Mouse (Mus musculus): ENCODE data around the gene Jazf1. TPM values are rescaled to one million over a fixed set of nuclear protein-coding genes. Genes with fewer than 3 reads are reported as not detected.
A peak's percentile ranks its signal among the peaks of the same experiment; 100 is the strongest.

Gene Jazf1
- polyA plus RNA-seq, 1 experiment from 2014 or later, result 3.2 TPM

GRCm38 (mm10) chr6:52987391-52987790, 81.0 kb downstream of the Jazf1 start:
- TF ChIP-seq CTCF (IDR thresholded peaks at IDR 0.05; ENCODE audit: low read depth), result peak; percentile 81
- no peak overlapping the region for H3K4me3 ChIP-seq (replicated peaks; ENCODE audit: low read depth, low read length)
- H3K4me1 ChIP-seq (replicated peaks; ENCODE audit: insufficient read depth, low read length), result no peaks in the 10 kb centered on the region
- no peak overlapping the region for H3K4me2 ChIP-seq (ENCODE audit: low read length)
- ATAC-seq (replicated peaks; ENCODE audit: low FRiP score, low read depth) (no peak), DNase-seq (ENCODE audit: low spot score) (peak; percentile 79)
- H3K27ac ChIP-seq, result no peak overlapping the region
- WGBS, result 55% methylated on average over 4 of the region's 4 CpGs
- no peaks in the 10 kb centered on the region for H3K27me3 ChIP-seq (ENCODE audit: insufficient read depth, low read length)
- H3K9me3 ChIP-seq (replicated peaks; ENCODE audit: low read length), result no peaks in the 10 kb centered on the region
- H3K9ac ChIP-seq (ENCODE audit: low read depth, low read length), result no peak overlapping the region
- H3K36me3 ChIP-seq (ENCODE audit: insufficient read depth, low read length), result no peaks in the 10 kb centered on the region

DNA sequence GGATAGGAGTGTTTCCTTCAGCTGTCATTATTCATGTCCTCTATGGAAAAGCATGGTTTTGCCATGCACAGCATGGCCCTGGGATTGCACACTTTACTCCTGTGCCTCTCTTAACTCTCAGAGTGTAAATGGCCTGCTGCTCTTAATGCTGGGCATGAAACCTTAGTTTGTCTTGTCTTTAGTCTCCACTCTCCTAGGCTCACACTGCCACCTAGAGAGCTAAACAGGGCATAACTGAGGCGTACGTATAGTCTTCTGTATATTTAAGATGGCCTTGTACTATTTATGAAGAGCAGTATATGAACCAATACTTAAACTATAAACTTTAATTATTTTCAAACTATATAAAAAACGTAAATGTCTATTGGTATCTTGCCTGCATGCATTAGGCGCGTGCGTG, 86.3 kb downstream of the Jazf1 start:
- peak; percentile 44; the same call in 1 of the 2 replicates for TF ChIP-seq CTCF (IDR thresholded peaks at IDR 0.05; ENCODE audit: low read depth)
- Histone ChIP-seq H3K4me1 (replicated peaks; ENCODE audit: insufficient read depth, low read length) (no peaks in the 10 kb centered on the region), H3K36me3 (ENCODE audit: insufficient read depth, low read length) (no peaks in the 10 kb centered on the region), H3K4me2 (ENCODE audit: low read length) (no peak overlapping the region), H3K4me3 (replicated peaks; ENCODE audit: low read depth, low read length) (no peak overlapping the region), H3K27me3 (ENCODE audit: insufficient read depth, low read length) (no peaks in the 10 kb centered on the region), H3K9me3 (replicated peaks; ENCODE audit: low read length) (no peaks in the 10 kb centered on the region), H3K9ac (ENCODE audit: low read depth, low read length) (no peak overlapping the region), H3K27ac (no peak overlapping the region)
- 87% methylated on average over 6 of the region's 6 CpGs for WGBS
- ATAC-seq (replicated peaks; ENCODE audit: low FRiP score, low read depth) (no peak), DNase-seq (ENCODE audit: low spot score) (no peak)

- no peak overlapping the region for H3K27ac ChIP-seq
- no peak overlapping the region for H3K9ac ChIP-seq (ENCODE audit: low read depth, low read length)
- WGBS, result 89% methylated on average over 6 of the region's 6 CpGs
- H3K4me3 ChIP-seq (replicated peaks; ENCODE audit: low read depth, low read length), result no peak overlapping the region
- TF ChIP-seq CTCF (IDR thresholded peaks at IDR 0.05; ENCODE audit: low read depth), result no peak
- no peak overlapping the region for H3K4me2 ChIP-seq (ENCODE audit: low read length)
- ATAC-seq (replicated peaks; ENCODE audit: low FRiP score, low read depth) (no peak), DNase-seq (ENCODE audit: low spot score) (no peak)
- H3K9me3 ChIP-seq (replicated peaks; ENCODE audit: low read length), result no peaks in the 10 kb centered on the region
- H3K4me1 ChIP-seq (replicated peaks; ENCODE audit: insufficient read depth, low read length), result no peaks in the 10 kb centered on the region
- no peaks in the 10 kb centered on the region for H3K27me3 ChIP-seq (ENCODE audit: insufficient read depth, low read length)
- no peaks in the 10 kb centered on the region for H3K36me3 ChIP-seq (ENCODE audit: insufficient read depth, low read length)
Observed at GRCm38 (mm10) chr6:52979503-52979902, 88.9 kb downstream of the Jazf1 start.

GRCm38 (mm10) chr6:52973351-52973750, 95.1 kb downstream of the Jazf1 start:
- H3K4me2 ChIP-seq (ENCODE audit: low read length), result no peak overlapping the region
- H3K9ac ChIP-seq (ENCODE audit: low read depth, low read length), result no peak overlapping the region
- no peak overlapping the region for H3K27ac ChIP-seq
- TF ChIP-seq CTCF (IDR thresholded peaks at IDR 0.05; ENCODE audit: low read depth), result no peak
- no peaks in the 10 kb centered on the region for H3K27me3 ChIP-seq (ENCODE audit: insufficient read depth, low read length)
- H3K36me3 ChIP-seq (ENCODE audit: insufficient read depth, low read length), result no peaks in the 10 kb centered on the region
- no peak overlapping the region for H3K4me3 ChIP-seq (replicated peaks; ENCODE audit: low read depth, low read length)
- WGBS, result 93% methylated on average over 5 of the region's 5 CpGs
- H3K9me3 ChIP-seq (replicated peaks; ENCODE audit: low read length), result no peaks in the 10 kb centered on the region
- no peak for ATAC-seq (replicated peaks; ENCODE audit: low FRiP score, low read depth)
- H3K4me1 ChIP-seq (replicated peaks; ENCODE audit: insufficient read depth, low read length), result no peaks in the 10 kb centered on the region
- no peak for DNase-seq (ENCODE audit: low spot score)

GRCm38 (mm10) chr6:52972138-52972537, 96.3 kb downstream of the Jazf1 start:
- Histone ChIP-seq H3K9me3 (replicated peaks; ENCODE audit: low read length) (no peaks in the 10 kb centered on the region), H3K27me3 (ENCODE audit: insufficient read depth, low read length) (no peaks in the 10 kb centered on the region), H3K27ac (no peak overlapping the region), H3K4me1 (replicated peaks; ENCODE audit: insufficient read depth, low read length) (no peaks in the 10 kb centered on the region), H3K4me2 (ENCODE audit: low read length) (no peak overlapping the region), H3K36me3 (ENCODE audit: insufficient read depth, low read length) (no peaks in the 10 kb centered on the region), H3K4me3 (replicated peaks; ENCODE audit: low read depth, low read length) (no peak overlapping the region), H3K9ac (ENCODE audit: low read depth, low read length) (no peak overlapping the region)
- ATAC-seq (replicated peaks; ENCODE audit: low FRiP score, low read depth) (no peak), DNase-seq (ENCODE audit: low spot score) (no peak)
- peak; percentile 52; the same call in 1 of the 2 replicates for TF ChIP-seq CTCF (IDR thresholded peaks at IDR 0.05; ENCODE audit: low read depth)
- WGBS, result 75% methylated on average over 7 of the region's 7 CpGs

DNA sequence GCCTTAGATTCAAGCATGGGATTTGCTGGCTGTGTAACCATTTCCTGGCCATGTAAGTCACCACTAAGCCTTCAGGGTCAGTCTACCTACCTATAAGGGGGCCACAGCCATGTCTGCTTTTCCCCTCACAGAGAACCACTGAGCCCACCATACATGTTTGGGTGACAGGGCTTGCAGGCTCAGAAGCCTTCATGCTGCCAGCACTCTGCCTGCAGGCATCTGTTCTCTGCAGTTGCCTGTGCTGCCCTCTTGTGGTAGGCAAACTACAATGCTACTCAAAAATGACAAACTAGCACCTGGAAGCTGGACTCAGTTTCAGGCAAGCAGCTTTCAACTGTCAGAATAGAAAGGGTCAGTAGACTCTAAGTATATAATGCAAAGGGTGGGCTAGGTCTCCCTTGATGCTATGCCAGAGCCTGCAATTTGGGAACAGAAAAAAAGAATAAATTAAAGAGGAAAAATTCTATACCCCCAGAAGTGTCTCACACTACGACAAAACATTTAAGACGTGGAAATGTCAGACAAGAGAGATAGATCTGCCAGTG, 98.6 kb downstream of the Jazf1 start:
- TF ChIP-seq CTCF (IDR thresholded peaks at IDR 0.05; ENCODE audit: low read depth), result peak; percentile 95
- Histone ChIP-seq H3K4me3 (replicated peaks; ENCODE audit: low read depth, low read length) (no peak overlapping the region), H3K9me3 (replicated peaks; ENCODE audit: low read length) (no peaks in the 10 kb centered on the region), H3K27ac (no peak overlapping the region), H3K27me3 (ENCODE audit: insufficient read depth, low read length) (no peaks in the 10 kb centered on the region), H3K4me2 (ENCODE audit: low read length) (no peak overlapping the region), H3K9ac (ENCODE audit: low read depth, low read length) (no peak overlapping the region), H3K36me3 (ENCODE audit: insufficient read depth, low read length) (no peaks in the 10 kb centered on the region), H3K4me1 (replicated peaks; ENCODE audit: insufficient read depth, low read length) (0 out of 2 replicates have a peak, but pooled peaks cover 6% of the 10 kb centered on the region)
- peak; percentile 88 for DNase-seq (ENCODE audit: low spot score)
- WGBS, result 71% methylated on average over 2 of the region's 2 CpGs
- ATAC-seq (replicated peaks; ENCODE audit: low FRiP score, low read depth), result no peak

All from kidney, postnatal 0 days (tissue).